Comparison of ENCODE assay signal across 7 mouse cellular contexts in genomic region chr5:32197698-32198097, GRCm38 (mm10). TPM values are rescaled to one million over a fixed set of nuclear protein-coding genes. Genes with fewer than 3 reads are reported as not detected.
DNase-seq lines count a peak whose midpoint lies in the region; ATAC-seq and TF ChIP-seq lines count a peak whose summit lies in the region.

No protein-coding gene starts in this region.

- no peak for TF ChIP-seq POLR2A in small intestine, adult 2 months (IDR thresholded peaks at IDR 0.05; ENCODE audit: low read depth, low read length)

- WGBS in small intestine, adult 2 months = 5% methylated on average over 4 of the region's 4 CpGs

- DNase-seq in cerebellum, postnatal 10 days = peak; percentile 93 to 95
- peak; percentile 87 to 94 for DNase-seq in frontal cortex, postnatal 36 days (ENCODE audit: low spot score in 2 of 2)
- DNase-seq in induced T-regulatory cell, adult 2 months (ENCODE audit: low read depth) = peak; percentile 90
- DNase-seq in left cerebral cortex, adult 8-10 months (ENCODE audit: low spot score in 2 of 2) = peak; percentile 79 to 86

- peak; percentile 69 for ATAC-seq in activated CD4-positive, CD25-positive, alpha-beta regulatory T cell, adult 4 months
- peak; percentile 94 for ATAC-seq in megakaryocyte, adult 5-6 weeks (ENCODE audit: poor library complexity, severe bottlenecking)

- no peak overlapping the region for H3K27ac ChIP-seq in small intestine, adult 2 months (ENCODE audit: insufficient read depth, low read depth, low read length)

- H3K4me3 ChIP-seq in small intestine, adult 2 months (ENCODE audit: low read depth, low read length) = no peak overlapping the region

- peak; percentile 97; the same call in 1 of the 2 replicates for TF ChIP-seq CTCF in small intestine, adult 2 months (IDR thresholded peaks at IDR 0.05; ENCODE audit: extremely low read depth, insufficient read length, insufficient replicate concordance, low read depth, low read length)

- peaks cover 14% of the 10 kb centered on the region for H3K4me1 ChIP-seq in small intestine, adult 2 months (ENCODE audit: control insufficient read depth, insufficient read depth, insufficient read length, low read length)

- no peaks in the 10 kb centered on the region for H3K36me3 ChIP-seq in small intestine, adult 2 months (ENCODE audit: control insufficient read depth, insufficient read depth, low read length)

- H3K27me3 ChIP-seq in small intestine, adult 2 months (ENCODE audit: control insufficient read depth, insufficient read depth, low read length) = no peaks in the 10 kb centered on the region

RNA-seq across cellular contexts. Expression of gene Plb1, which starts 34.8 kb away (rescaled TPM):
- not detected for polyA plus RNA-seq in activated CD4-positive, CD25-positive, alpha-beta regulatory T cell, adult 4 months (2017; shearing (Covaris generic))
- 1 to 10 TPM in 3 of 4 experiments, under 1 TPM in 1; 0.54 to 1.7 (median 1.3) TPM for total RNA-seq in left cerebral cortex, adult 8-10 months (2022)
- total RNA-seq in megakaryocyte, adult 5-6 weeks (2015) = not detected in 2 replicates
- total RNA-seq in megakaryocyte, adult 5-6 weeks (2017) = not detected in 2 replicates
- polyA plus RNA-seq in small intestine, adult 2 months (2012; rRNA removed) = 0.06 and 148 TPM in 2 replicates
